Mouse (Mus musculus): ENCODE measurements around the gene Myoc.
"Not testable (repeated sequence)": the region's sequence is repeated elsewhere in the genome, so short reads cannot be mapped to it uniquely, and the experiment has no call there.

Myoc gene

GRCm38 (mm10) chr1:162639051-162639750 is at the start of gene Myoc:
Myoc (plus strand) TSS chr1:162639155.
- DNase-seq (ENCODE audit: low read depth) = no peak

- DNase-seq (ENCODE audit: low read depth) = no peak
Observed at GRCm38 (mm10) chr1:162589443-162589842, 49.5 kb upstream of the Myoc start.

- no peak for DNase-seq (ENCODE audit: low read depth)
Observed at GRCm38 (mm10) chr1:162590415-162590997, 48.4 kb upstream of the Myoc start.

GRCm38 (mm10) chr1:162597379-162598102 is 41.4 kb upstream of the Myoc start:
- no peak for DNase-seq (ENCODE audit: low read depth)

GRCm38 (mm10) chr1:162599617-162600016 is 39.3 kb upstream of the Myoc start:
- no peak for DNase-seq (ENCODE audit: low read depth)

GRCm38 (mm10) chr1:162601288-162601687 is 37.7 kb upstream of the Myoc start:
- DNase-seq (ENCODE audit: low read depth) = no peak

GRCm38 (mm10) chr1:162608127-162608526 is 30.8 kb upstream of the Myoc start:
- no peak for DNase-seq (ENCODE audit: low read depth)

GRCm38 (mm10) chr1:162609633-162610250 is 29.2 kb upstream of the Myoc start:
- no peak for DNase-seq (ENCODE audit: low read depth)

GRCm38 (mm10) chr1:162611191-162611590 is 27.8 kb upstream of the Myoc start:
- DNase-seq (ENCODE audit: low read depth) = no peak

GRCm38 (mm10) chr1:162615511-162615910 is 23.4 kb upstream of the Myoc start:
- peak; percentile 74 for DNase-seq (ENCODE audit: low read depth)

GRCm38 (mm10) chr1:162620487-162620886 is 18.5 kb upstream of the Myoc start:
- DNase-seq (ENCODE audit: low read depth) = peak; percentile 50

GRCm38 (mm10) chr1:162623895-162624294 is 15.1 kb upstream of the Myoc start:
- DNase-seq (ENCODE audit: low read depth) = no peak

GRCm38 (mm10) chr1:162625229-162625628 is 13.7 kb upstream of the Myoc start:
- peak; percentile 55 for DNase-seq (ENCODE audit: low read depth)

GRCm38 (mm10) chr1:162627821-162628220 is 11.1 kb upstream of the Myoc start:
- DNase-seq (ENCODE audit: low read depth) = not testable (repeated sequence)

GRCm38 (mm10) chr1:162628326-162628725 is 10.6 kb upstream of the Myoc start:
- not testable (repeated sequence) for DNase-seq (ENCODE audit: low read depth)

- not testable (repeated sequence) for DNase-seq (ENCODE audit: low read depth)
Observed at GRCm38 (mm10) chr1:162635291-162635931, 3.5 kb upstream of the Myoc start.

GRCm38 (mm10) chr1:162636516-162636915 is 2.4 kb upstream of the Myoc start:
- no peak for DNase-seq (ENCODE audit: low read depth)

GRCm38 (mm10) chr1:162638535-162638934 is 420 bp upstream of the Myoc start:
- DNase-seq (ENCODE audit: low read depth) = no peak

- no peak for DNase-seq (ENCODE audit: low read depth)
Observed at GRCm38 (mm10) chr1:162639861-162640260, 906 bp downstream of the Myoc start.

- no peak for DNase-seq (ENCODE audit: low read depth)
Observed at GRCm38 (mm10) chr1:162642591-162642990, 3.6 kb downstream of the Myoc start.

GRCm38 (mm10) chr1:162643752-162644151 is 4.8 kb downstream of the Myoc start:
- no peak for DNase-seq (ENCODE audit: low read depth)

GRCm38 (mm10) chr1:162646083-162646686 is 7.2 kb downstream of the Myoc start:
- DNase-seq (ENCODE audit: low read depth) = no peak

Measured in naive thymus-derived CD4-positive, alpha-beta T cell, adult 2 months (primary cell).